Mouse (Mus musculus) kidney, embryonic 15.5 days (tissue): ENCODE results near the gene Itpr2. TPM values are rescaled to one million over a fixed set of nuclear protein-coding genes. Genes with fewer than 3 reads are reported as not detected.
"Not testable (repeated sequence)": the region's sequence is repeated elsewhere in the genome, so short reads cannot be mapped to it uniquely, and the experiment has no call there.

Experiments
- ATAC-seq: fragments of 200-750 bp; cut with Nextera tagmentation; replicated peaks from 2 replicates; pipeline ENCODE4 v1.8.0; 2017; ENCODE audit warnings: moderate TSS enrichment; ENCODE audit not compliant: low FRiP score
- H3K27ac ChIP-seq: fragments of 300-500 bp; sonication (generic); 2 replicates; pipeline ENCODE4 v1.5.1; 2015; ENCODE audit warnings: mild to moderate bottlenecking, inconsistent platforms
- H3K27me3 ChIP-seq: fragments of 300-500 bp; sonication (generic); 2 replicates; pipeline ENCODE4 v1.6.1; 2015; ENCODE audit warnings: inconsistent platforms
- H3K36me3 ChIP-seq: fragments of 300-500 bp; sonication (generic); 2 replicates; pipeline ENCODE4 v1.6.1; 2015; ENCODE audit warnings: inconsistent platforms
- H3K4me1 ChIP-seq: fragments of 300-500 bp; sonication (generic); 2 replicates; pipeline ENCODE4 v1.6.1; 2015; ENCODE audit warnings: inconsistent platforms
- H3K4me2 ChIP-seq: fragments of 300-500 bp; sonication (generic); 2 replicates; pipeline ENCODE4 v1.6.1; 2015; ENCODE audit warnings: moderate library complexity, mild to moderate bottlenecking, inconsistent platforms
- H3K4me3 ChIP-seq: fragments of 300-500 bp; sonication (generic); replicated peaks from 2 replicates; pipeline ENCODE4 v1.5.1; 2015; ENCODE audit warnings: mild to moderate bottlenecking, inconsistent platforms
- H3K9ac ChIP-seq: fragments of 300-500 bp; sonication (generic); 2 replicates; pipeline ENCODE4 v1.6.1; 2015; ENCODE audit warnings: mild to moderate bottlenecking, inconsistent platforms
- H3K9me3 ChIP-seq: fragments of 300-500 bp; sonication (generic); replicated peaks from 2 replicates; pipeline ENCODE4 v1.6.1; 2016; ENCODE audit warnings: inconsistent platforms
- WGBS: fragments of 180-500 bp; shearing (Covaris S2); methylation state at CpG from one replicate; pipeline ENCODE4 v1.1.7; 2015; ENCODE audit warnings: mixed read lengths; 5-methylcytosine and 5-hydroxymethylcytosine counted together
- polyA plus RNA-seq: library from polyadenylated mRNA; unstranded; fragments of >200 nt; fragmentation: Nextera tagmentation; extraction: Ambion mirVana; gene quantifications from 2 replicates; pipeline ENCODE4 v1.2.1, GENCODE M21; 2015

The Itpr2 gene
- polyA plus RNA-seq, 1 experiment from 2014 or later, result 15.0 TPM

- no peaks in the 10 kb centered on the region for H3K27me3 ChIP-seq
- WGBS, result 82% methylated on average over 9 of the region's 9 CpGs
- H3K4me2 ChIP-seq, result no peak overlapping the region
- no peak overlapping the region for H3K4me3 ChIP-seq
- no peak overlapping the region for H3K9ac ChIP-seq
- no peaks in the 10 kb centered on the region for H3K36me3 ChIP-seq
- no peak overlapping the region for H3K27ac ChIP-seq
- H3K9me3 ChIP-seq, result no peaks in the 10 kb centered on the region
- peaks cover 4% of the 10 kb centered on the region; the same call in 1 of the 2 replicates for H3K4me1 ChIP-seq
- ATAC-seq, result no peak
Observed at GRCm38 (mm10) chr6:146487079-146487478, 14.9 kb downstream of the Itpr2 start.

DNA sequence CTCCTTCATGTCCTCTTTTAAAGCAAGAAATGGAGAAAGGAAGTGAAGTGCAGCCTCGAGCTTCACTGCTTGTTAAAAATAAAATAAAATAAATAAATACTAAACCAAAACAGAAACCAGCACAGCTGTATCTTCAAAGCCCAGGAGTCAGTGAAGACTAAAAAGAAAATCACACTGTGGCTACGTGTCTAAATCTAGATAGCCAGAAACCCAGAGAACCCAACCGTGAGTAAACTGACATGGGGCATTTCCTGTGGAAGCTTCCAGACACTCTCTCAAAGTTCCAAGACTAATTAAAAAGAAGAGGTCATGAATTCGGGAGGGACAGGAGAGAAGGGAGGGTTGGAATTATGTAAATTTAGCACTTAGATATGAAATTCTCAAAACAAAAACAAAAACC lies 15.9 kb downstream of the Itpr2 start:
- H3K27ac ChIP-seq, result no peak overlapping the region
- WGBS, result 45% methylated on average over 4 of the region's 4 CpGs
- H3K27me3 ChIP-seq, result no peaks in the 10 kb centered on the region
- H3K9me3 ChIP-seq, result no peaks in the 10 kb centered on the region
- no peak overlapping the region for H3K4me2 ChIP-seq
- H3K9ac ChIP-seq, result no peak overlapping the region
- ATAC-seq, result no peak
- no peak overlapping the region for H3K4me3 ChIP-seq
- H3K36me3 ChIP-seq, result no peaks in the 10 kb centered on the region
- H3K4me1 ChIP-seq, result peaks cover 7% of the 10 kb centered on the region

- no peak overlapping the region for H3K4me3 ChIP-seq
- WGBS, result 60% methylated on average over 6 of the region's 6 CpGs
- no peaks in the 10 kb centered on the region for H3K27me3 ChIP-seq
- no peak overlapping the region for H3K4me2 ChIP-seq
- H3K27ac ChIP-seq, result no peak overlapping the region
- H3K4me1 ChIP-seq, result peaks cover 9% of the 10 kb centered on the region
- H3K36me3 ChIP-seq, result no peaks in the 10 kb centered on the region
- H3K9me3 ChIP-seq, result no peaks in the 10 kb centered on the region
- no peak for ATAC-seq
- H3K9ac ChIP-seq, result no peak overlapping the region
Observed at GRCm38 (mm10) chr6:146481441-146481840, 20.6 kb downstream of the Itpr2 start.

DNA sequence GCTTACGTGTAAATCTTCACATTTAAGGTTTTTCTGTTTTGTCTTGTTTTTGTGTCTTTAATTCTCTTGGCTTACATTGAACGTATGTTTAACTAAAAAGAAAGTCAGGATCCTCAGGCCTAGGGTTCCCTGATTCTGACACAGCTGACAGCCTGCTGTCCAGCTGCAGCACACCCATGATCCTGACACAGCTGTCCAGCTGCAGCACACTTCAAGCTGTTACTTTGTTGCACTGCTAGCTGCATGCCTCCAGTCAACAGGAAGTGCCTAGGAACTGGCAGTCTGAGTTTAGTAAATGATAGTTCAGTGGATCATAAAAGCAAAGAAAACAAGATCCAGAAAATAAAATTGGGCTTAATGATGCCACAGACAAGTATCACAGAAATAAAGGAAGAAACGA lies 21.1 kb downstream of the Itpr2 start:
- Histone ChIP-seq H3K27ac (no peak overlapping the region), H3K4me3 (no peak overlapping the region), H3K4me2 (no peak overlapping the region), H3K36me3 (no peaks in the 10 kb centered on the region), H3K4me1 (peaks cover 9% of the 10 kb centered on the region), H3K27me3 (no peaks in the 10 kb centered on the region), H3K9me3 (no peaks in the 10 kb centered on the region), H3K9ac (no peak overlapping the region)
- 72% methylated on average over 3 of the region's 3 CpGs for WGBS
- no peak for ATAC-seq

GRCm38 (mm10) chr6:146478888-146479683 lies 22.9 kb downstream of the Itpr2 start:
- H3K9ac ChIP-seq, result no peak overlapping the region
- H3K9me3 ChIP-seq, result no peaks in the 10 kb centered on the region
- WGBS, result 74% methylated on average over 5 of the region's 5 CpGs
- H3K27me3 ChIP-seq, result no peaks in the 10 kb centered on the region
- no peak overlapping the region for H3K4me2 ChIP-seq
- no peaks in the 10 kb centered on the region for H3K36me3 ChIP-seq
- no peak overlapping the region for H3K4me3 ChIP-seq
- peaks cover 9% of the 10 kb centered on the region for H3K4me1 ChIP-seq
- H3K27ac ChIP-seq, result no peak overlapping the region
- no peak for ATAC-seq

- Histone ChIP-seq H3K9ac (no peak overlapping the region), H3K36me3 (no peaks in the 10 kb centered on the region), H3K4me2 (no peak overlapping the region), H3K4me3 (no peak overlapping the region), H3K27ac (no peak overlapping the region), H3K4me1 (peaks cover 12% of the 10 kb centered on the region), H3K9me3 (no peaks in the 10 kb centered on the region), H3K27me3 (no peaks in the 10 kb centered on the region)
- ATAC-seq, result no peak
- WGBS, result 90% methylated on average over 1 of the region's 1 CpGs
Observed at GRCm38 (mm10) chr6:146476865-146477264, 25.2 kb downstream of the Itpr2 start.

DNA sequence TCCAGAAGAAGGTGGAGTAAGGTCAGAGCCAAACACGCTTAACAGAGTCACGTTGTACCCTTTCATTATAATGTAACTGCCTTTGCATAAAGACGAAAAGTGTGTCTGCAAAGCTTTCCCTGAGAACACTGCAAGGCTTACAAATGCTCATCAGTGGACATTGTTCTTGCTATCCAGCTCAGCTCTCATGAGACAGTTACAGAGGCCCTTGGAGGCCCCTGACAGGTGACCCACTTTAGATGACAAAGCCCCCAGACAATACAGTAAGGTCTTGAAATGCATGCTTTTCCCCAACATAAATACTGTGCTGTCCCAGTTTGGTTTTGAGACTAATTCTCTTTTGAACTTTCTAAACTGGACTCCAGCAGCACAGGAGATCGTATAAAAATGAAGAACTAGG lies 27.9 kb downstream of the Itpr2 start:
- H3K4me3 ChIP-seq, result no peak overlapping the region
- no peak overlapping the region for H3K9ac ChIP-seq

DNA sequence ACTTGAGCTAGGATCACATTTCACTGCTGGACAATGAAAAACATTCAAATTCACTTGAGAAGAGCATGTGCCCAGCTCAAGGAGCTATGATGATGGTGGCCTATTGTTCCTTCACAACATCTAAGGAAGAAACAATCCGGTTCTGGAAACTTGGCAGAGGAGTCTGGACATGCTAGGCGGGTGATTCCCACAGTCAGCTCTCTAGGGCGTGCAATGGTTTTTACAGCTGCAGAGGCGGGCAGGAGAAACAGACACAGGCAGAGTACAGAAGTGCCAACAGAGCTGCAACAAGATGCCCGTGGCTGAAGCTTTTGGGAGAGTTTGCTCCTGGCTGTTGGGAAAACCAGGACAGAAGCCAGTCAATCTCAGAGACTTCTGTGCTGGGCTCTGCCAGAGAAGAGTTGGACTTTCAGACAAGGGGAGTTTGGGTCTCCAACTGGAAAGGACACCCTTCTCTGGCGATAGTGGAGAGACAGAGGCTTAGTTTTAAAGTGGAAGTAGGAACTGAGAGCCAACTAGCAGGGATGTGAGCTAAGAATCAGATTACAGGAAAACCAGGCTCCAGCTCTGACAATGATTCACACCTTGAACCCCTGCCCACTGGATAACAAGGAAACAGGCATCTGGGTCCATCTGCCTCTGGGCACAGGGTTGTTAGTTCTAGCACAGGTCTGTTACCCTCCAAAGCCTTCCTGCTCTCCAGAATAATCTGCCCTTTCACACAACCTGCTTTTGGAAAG lies 28.6 kb downstream of the Itpr2 start:
- Histone ChIP-seq H3K9me3 (no peaks in the 10 kb centered on the region), H3K4me1 (peaks cover 3% of the 10 kb centered on the region; the same call in 1 of the 2 replicates), H3K4me2 (no peak overlapping the region), H3K36me3 (no peaks in the 10 kb centered on the region), H3K9ac (no peak overlapping the region), H3K27me3 (no peaks in the 10 kb centered on the region), H3K27ac (no peak overlapping the region), H3K4me3 (no peak overlapping the region)
- WGBS, result 65% methylated on average over 6 of the region's 6 CpGs
- ATAC-seq, result no peak

More for the DNA sequence above, 27.9 kb downstream of the Itpr2 start:
- H3K4me2 ChIP-seq, result no peak overlapping the region
- no peaks in the 10 kb centered on the region for H3K36me3 ChIP-seq
- ATAC-seq, result no peak
- H3K27me3 ChIP-seq, result no peaks in the 10 kb centered on the region
- H3K4me1 ChIP-seq, result 0 out of 2 replicates have a peak, but pooled peaks cover 2% of the 10 kb centered on the region
- no peaks in the 10 kb centered on the region for H3K9me3 ChIP-seq
- 83% methylated on average over 4 of the region's 4 CpGs for WGBS
- no peak overlapping the region for H3K27ac ChIP-seq

- ATAC-seq, result no peak
- 49% methylated on average over 4 of the region's 4 CpGs for WGBS
- H3K36me3 ChIP-seq, result no peaks in the 10 kb centered on the region
- no peaks in the 10 kb centered on the region; the same call in 1 of the 2 replicates for H3K9me3 ChIP-seq
- H3K27me3 ChIP-seq, result no peaks in the 10 kb centered on the region
- no peak overlapping the region for H3K4me2 ChIP-seq
- H3K4me1 ChIP-seq, result peaks cover 7% of the 10 kb centered on the region; the same call in 1 of the 2 replicates
- H3K27ac ChIP-seq, result no peak overlapping the region
- H3K4me3 ChIP-seq, result no peak overlapping the region
- H3K9ac ChIP-seq, result no peak overlapping the region
Observed at GRCm38 (mm10) chr6:146470378-146470777, 31.6 kb downstream of the Itpr2 start.

GRCm38 (mm10) chr6:146469936-146470335 lies 32.1 kb downstream of the Itpr2 start:
- Histone ChIP-seq H3K27me3 (no peaks in the 10 kb centered on the region), H3K36me3 (no peaks in the 10 kb centered on the region), H3K9me3 (no peaks in the 10 kb centered on the region; the same call in 1 of the 2 replicates), H3K4me3 (no peak overlapping the region), H3K9ac (no peak overlapping the region), H3K4me2 (no peak overlapping the region), H3K4me1 (peaks cover 7% of the 10 kb centered on the region; the same call in 1 of the 2 replicates), H3K27ac (no peak overlapping the region)
- no peak for ATAC-seq
- 87% methylated on average over 2 of the region's 2 CpGs for WGBS

DNA sequence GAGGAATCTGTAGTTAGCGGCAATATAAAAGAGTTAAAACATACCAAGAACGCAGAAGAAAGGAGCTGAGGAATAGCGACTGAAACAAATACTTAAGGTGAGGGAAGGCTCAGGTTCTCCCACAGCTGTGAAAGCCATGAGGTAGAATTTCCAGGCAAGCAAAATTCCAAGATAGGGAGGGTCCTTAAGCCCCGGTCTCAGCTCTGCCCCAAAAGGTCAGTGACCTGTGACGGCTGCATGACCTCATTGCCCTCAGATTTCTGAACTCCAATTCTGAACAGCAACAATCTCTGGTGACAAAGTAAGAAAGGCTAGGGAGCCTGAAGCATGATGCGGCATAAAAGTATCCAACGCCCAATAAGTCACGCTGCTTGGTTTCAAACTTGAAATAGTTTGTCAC lies 33.7 kb downstream of the Itpr2 start:
- WGBS, result 38% methylated on average over 8 of the region's 8 CpGs
- ATAC-seq, result no peak

GRCm38 (mm10) chr6:146464645-146465042 lies 37.4 kb downstream of the Itpr2 start:
- not testable (repeated sequence) for H3K4me1 ChIP-seq, H3K36me3 ChIP-seq, H3K9ac ChIP-seq, ATAC-seq, H3K9me3 ChIP-seq, H3K27me3 ChIP-seq, H3K4me3 ChIP-seq, H3K4me2 ChIP-seq, H3K27ac ChIP-seq
- WGBS, result 96% methylated on average over 2 of the region's 2 CpGs

More for the DNA sequence above, 33.7 kb downstream of the Itpr2 start:
- Histone ChIP-seq H3K4me2 (no peak overlapping the region), H3K9me3 (no peaks in the 10 kb centered on the region; the same call in 1 of the 2 replicates), H3K36me3 (no peaks in the 10 kb centered on the region), H3K27ac (no peak overlapping the region), H3K27me3 (no peaks in the 10 kb centered on the region), H3K4me3 (no peak overlapping the region), H3K9ac (no peak overlapping the region), H3K4me1 (peaks cover 6% of the 10 kb centered on the region; the same call in 1 of the 2 replicates)
